Mouse (Mus musculus): ENCODE measurements around the gene Hnf4a.

Gene Hnf4a

DNA sequence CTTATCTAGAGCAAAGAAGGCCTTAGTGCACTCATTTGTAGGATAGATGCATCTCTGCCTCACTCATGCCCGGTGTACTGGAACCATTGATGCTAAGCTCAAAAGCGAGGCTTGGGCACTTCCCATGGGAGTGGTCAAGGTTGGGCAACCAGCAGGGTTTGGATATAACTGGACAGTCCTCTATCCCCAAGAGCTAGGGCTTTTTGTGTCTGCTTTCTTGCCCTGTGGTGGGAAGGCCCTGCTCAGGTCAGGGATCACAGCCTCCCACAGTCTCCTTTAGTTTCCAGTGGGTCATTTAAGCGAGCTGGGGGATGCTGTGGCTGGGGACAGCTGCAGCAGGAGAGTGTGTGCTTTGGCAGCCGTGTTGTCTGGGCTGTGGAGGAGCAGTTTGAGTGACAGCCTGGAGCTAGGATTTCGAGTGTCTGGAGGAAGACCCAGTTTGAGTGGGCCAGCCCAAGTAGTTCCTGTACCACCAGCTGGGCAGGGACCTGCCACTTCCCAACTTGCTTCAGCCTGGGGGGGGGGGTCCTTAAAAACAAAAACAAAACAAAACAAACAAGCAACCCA lies 16.8 kb upstream of the Hnf4a start:
- no peak for DNase-seq (ENCODE audit: inconsistent age in 2 of 2, low spot score in 1 of 2)

DNA sequence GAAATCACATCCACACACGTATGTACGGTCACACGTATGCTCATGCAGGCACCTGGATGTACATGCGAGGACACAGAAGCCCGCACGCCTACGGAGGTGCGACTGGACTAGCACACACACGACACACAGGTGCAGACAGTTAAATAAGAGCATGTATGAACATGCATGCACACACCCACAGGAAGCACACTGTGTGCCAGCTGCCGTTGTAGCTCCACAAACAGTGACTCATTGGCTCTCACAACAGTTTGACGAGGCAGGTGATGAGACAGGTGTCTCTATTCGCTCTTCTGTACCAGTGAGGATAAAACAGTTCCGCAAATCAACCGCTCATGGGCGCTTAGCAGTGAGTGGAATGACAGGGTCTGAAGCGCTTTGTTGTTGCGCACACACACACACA lies 16.0 kb upstream of the Hnf4a start:
- DNase-seq (ENCODE audit: inconsistent age in 2 of 2, low spot score in 1 of 2), result no peak

DNA sequence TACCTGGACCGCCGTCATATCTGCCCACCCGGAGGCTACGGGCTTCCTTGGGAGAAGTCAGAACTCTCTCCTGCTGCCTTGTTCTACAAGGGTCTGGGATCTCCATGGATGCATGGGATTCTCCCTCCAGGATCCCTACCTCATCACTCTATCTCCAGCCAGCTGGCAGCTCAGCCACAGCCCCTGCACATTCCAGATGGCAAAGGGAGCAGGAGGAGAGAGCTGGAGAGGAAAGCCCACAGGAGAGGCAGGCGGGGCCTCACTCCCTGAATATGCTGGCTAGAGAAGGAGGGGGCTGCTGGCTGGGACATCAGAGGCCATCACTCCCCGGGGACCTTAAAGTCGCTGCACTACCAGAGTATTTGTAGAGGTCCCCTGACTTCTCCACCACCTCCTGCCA lies 15.3 kb upstream of the Hnf4a start:
- no peak for DNase-seq (ENCODE audit: inconsistent age in 2 of 2, low spot score in 1 of 2)

DNA sequence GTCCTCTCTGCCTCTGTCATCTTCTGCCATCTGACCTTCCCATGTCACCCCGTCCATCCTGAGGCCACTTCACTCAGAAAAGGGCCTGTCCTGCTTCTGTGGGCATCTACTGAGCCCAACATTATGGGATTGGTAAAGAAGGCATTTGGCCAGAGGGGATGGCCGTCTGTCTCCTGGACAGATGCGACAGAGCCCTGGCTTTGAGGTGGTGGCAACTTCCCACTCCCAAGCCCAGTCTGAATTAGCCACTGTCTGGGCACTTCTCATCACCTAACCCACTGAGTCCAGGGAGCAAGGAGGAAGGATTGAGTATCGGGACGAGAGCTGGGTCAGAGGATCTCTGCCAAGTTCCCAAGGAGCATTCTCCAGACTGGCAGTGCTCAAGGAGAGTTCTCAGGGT lies 14.6 kb upstream of the Hnf4a start, which contains the start of gene R3hdml:
Gene R3hdml (plus strand): TSS at position 301 of the 400 bp plus-strand sequence.
- DNase-seq (ENCODE audit: inconsistent age in 2 of 2, low spot score in 1 of 2), result no peak

DNA sequence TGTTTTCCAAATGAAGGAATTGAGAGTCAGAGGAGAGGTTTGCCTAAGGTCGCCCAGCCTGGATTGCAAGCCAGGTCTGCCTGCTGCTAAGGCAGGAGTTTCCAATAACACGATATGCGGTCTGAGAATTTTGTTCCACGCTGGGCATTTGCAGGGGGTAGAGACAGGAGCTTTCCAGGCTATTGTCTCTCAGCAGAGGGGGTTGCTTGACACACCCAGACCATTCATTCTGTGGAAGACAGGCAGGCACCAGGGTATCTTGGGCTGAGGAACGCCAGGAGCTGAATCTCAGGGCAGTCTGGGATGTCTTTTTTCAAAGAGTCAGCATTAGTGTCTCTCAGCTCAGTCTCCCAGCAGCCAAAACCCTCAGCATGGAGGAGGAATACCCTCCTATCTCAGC lies 13.6 kb upstream of the Hnf4a start:
- no peak for DNase-seq (ENCODE audit: inconsistent age in 2 of 2, low spot score in 1 of 2)

DNA sequence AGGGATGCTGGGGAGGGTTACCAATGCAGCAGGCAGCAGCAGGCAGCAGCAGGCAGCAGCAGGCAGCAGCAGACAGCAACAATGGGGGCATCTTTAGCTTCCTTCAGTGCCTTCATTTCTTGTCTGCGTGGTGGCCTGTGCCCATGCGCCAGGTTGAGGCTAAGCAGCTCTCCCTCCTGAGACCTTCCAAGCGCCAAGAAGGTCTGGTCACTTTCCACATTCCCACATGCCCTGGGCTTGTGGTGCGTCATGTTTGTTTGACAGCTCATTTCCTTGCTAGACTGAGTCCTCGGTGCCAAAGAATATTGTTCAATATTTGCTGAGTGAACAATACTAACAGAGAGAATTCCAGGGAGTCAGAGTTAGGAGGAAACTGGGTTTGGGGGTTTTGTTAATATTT lies 12.6 kb upstream of the Hnf4a start:
- no peak for DNase-seq (ENCODE audit: inconsistent age in 2 of 2, low spot score in 1 of 2)

DNA sequence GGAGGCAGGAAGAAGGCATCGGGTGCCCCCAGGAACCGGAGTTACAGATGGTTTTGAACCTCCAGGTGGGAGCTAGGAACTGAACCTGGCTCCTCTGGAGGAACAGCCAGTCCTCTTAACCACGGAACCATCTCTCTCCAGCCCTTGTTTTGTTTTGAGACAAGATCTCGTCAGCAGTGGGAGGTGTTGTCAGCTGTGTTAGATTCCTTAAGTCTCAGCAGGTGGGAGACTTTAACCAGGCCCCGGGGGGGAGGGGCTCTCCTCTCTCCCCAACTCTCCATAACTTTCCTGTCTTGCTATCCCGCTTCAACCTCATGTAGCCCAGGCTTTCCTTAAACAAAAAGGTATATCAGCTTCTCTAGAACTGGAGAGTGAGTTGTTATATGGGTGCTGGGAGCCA lies 12.2 kb upstream of the Hnf4a start:
- no peak for DNase-seq (ENCODE audit: inconsistent age in 2 of 2, low spot score in 1 of 2)

DNA sequence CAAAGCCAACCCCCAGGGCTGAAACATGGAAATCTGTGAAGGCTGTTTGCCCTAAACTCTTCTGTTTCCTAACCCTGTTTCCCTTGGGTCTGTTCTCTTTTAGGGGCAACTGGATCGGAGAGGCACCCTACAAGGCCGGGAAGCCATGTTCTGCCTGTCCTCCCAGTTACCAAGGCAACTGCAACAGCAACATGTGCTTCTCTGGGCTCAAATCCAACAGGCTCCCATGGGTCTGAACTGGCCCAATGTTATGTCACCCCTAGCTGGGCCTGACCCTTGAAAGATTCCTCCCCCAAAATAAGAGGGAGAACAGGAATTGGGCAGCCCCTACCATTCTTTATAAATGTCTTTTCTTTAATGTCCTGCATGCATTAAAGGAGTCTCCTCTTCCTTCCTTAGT lies 4.4 kb upstream of the Hnf4a start:
- DNase-seq (ENCODE audit: inconsistent age in 2 of 2, low spot score in 1 of 2), result peak in 1 of 2 experiments; percentile 37

DNA sequence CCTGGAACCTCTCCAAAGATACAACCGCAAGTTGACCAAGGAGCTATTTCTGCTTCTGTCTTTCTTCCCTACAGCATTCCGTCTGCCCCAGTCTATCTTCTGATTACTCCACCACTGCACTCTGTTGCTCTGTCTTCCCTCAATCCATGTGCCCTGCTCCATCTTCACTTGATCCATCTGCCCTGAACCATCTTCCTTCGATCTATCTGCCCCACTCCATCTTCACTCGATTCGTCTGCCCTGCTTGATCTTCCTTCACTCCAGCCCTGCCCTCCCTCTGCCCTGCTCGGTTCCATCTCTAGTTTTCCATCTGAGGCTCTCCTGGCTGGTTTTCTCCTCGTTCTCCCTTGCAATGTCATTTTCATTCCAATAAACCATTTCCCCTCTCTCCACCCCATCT lies 3.4 kb upstream of the Hnf4a start:
- no peak for DNase-seq (ENCODE audit: inconsistent age in 2 of 2, low spot score in 1 of 2)

DNA sequence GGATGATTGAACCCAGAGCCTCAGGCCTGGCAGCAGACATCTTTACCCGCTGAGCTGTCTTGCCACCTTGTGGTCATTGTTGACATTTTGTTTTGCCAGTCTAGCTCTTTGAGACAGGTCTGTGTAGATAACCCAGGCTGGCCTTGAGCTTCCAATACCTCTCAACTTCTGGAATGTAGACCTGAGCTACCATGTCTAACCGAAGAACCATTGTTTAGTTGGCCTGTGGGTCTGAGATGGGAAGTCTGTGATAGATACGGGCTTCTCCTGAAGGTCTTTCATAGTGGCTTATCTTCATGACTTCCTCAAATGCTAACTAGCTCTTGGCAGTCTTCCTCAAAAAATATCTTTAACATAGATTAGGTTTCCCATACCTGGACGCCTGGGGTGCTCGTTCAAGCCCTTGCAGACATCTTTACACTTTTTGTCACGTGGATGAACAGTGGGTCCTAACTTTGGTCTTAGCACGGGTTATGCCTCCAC lies 19.2 kb downstream of the Hnf4a start:
- peak in 1 of 2 experiments; percentile 52 for DNase-seq (ENCODE audit: inconsistent age in 2 of 2, low spot score in 1 of 2)

DNA sequence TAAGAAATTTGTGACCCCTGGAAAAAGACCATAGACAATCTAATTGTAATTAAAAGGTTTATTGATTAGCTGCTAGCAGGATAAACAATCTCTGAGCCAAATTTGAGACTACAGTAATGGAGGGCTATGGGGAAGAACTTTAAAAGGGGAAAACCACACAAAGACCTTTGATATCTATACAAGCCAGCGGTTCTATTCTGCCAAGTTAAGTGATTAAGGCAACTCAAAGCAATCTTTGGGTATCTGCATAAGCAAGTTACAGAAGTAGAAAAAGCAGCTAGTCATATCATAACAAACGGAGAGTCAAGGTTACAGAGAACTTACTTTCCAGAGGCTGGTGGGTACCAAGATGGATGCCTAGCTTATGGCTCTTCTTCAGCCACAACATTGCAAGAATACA lies 20.9 kb downstream of the Hnf4a start:
- no peak for DNase-seq (ENCODE audit: inconsistent age in 2 of 2, low spot score in 1 of 2)

DNA sequence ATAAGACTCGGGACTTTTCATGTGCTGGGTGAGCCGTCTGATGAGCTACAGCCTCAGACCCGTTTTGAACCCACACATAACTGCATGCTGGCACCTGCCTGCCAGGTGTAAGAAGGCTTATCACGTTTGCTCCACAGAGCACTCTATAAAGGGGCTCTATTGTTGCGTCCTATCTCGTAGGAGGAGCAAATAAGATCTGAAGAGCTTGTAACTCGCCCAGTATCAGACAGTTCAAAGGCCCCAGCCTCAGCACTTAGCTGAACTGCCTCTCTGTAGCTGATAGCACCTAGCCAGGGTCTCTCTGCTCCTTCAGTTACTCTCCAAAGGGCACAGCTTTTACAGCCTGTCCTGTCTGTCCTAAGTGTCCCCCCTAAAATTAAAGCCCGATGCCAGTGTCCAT lies 23.8 kb downstream of the Hnf4a start:
- no peak for DNase-seq (ENCODE audit: inconsistent age in 2 of 2, low spot score in 1 of 2)

DNA sequence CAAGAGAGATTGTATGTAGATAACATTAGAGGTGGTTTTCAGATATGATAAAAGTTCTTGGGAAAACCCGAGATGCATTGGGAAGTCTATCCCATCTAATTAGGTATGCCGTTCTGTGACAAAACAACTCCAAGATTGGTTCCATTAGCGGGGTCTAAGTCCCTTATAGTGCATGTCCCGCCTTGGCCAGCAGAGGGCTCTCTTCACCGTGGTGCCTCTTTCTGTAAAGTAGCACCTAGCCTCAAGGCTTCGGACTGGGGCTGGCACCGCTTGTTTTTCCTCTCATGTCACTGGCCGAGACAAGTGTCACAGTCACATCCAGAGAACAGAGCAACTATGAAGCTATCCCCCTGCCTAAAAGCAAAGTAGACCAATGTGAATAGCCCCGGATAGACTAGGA lies 25.3 kb downstream of the Hnf4a start:
- DNase-seq (ENCODE audit: inconsistent age in 2 of 2, low spot score in 1 of 2), result peak; percentile 82 to 92

DNA sequence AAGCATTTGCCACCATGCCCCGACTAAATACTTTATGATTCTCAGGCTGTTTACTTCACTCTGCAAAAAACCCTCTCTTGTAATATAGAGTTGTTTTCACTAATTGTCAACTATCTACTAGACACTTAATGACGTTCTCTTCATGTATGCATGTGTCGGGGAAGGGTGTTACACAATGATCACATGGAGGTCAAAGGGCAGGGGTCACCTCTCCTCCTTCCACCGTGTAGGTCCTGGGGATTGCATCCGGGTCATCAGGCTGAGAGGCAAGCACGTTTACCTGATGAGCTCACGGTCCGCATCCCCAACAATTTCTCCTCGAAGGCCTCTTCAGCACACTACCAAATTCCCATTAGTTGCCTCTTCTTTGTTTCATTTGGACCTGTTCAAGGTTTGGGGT lies 26.6 kb downstream of the Hnf4a start:
- DNase-seq (ENCODE audit: inconsistent age in 2 of 2, low spot score in 1 of 2), result no peak

DNA sequence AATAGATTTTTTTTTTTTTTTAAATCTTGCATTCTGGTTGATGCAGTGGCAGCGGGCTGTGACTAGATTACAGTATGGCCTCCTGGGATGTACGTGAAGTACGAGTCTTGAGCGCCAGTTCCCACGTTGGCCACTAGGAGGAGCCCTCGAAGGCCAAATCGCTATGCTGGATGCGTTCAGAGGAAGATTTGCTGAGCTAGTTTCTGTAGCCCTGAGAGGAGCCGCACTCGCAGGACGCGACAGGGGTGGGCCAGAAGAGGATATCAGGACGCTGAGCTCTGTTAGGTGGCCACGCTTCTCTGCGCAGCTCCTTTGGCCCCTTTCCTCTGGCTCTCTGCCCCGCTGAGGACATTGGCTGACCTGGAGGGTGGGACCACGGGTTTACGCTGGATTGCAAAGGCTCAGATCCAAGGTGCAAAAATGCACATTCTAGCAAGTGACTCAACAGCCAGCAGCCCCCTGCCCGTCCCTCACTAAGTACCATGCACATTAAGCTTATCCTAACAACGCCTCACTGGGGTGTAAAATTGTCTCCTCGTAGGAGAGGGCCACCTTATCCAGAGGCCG lies 28.4 kb downstream of the Hnf4a start:
- peak; percentile 88 to 95 for DNase-seq (ENCODE audit: inconsistent age in 2 of 2, low spot score in 1 of 2)

DNA sequence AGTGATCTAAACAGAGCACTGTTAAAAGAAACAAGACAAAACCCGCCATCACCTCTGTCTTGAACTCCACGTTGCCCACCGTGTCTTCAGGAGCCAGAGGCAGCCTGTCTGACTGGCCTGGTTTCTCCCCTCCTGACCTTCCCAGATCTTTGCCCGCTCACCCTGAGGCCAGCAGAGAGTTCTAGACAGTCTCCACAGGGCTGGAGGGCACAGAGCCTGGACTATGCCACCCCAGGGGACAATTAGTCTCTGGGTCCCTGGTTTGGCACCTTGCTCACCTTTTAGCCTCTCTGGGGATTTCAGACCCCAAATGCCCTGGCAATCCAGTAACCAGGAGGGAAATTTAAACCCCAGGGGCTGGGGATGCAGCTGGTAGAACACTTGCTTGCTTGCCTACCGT lies 30.8 kb downstream of the Hnf4a start:
- DNase-seq (ENCODE audit: inconsistent age in 2 of 2, low spot score in 1 of 2), result no peak

DNA sequence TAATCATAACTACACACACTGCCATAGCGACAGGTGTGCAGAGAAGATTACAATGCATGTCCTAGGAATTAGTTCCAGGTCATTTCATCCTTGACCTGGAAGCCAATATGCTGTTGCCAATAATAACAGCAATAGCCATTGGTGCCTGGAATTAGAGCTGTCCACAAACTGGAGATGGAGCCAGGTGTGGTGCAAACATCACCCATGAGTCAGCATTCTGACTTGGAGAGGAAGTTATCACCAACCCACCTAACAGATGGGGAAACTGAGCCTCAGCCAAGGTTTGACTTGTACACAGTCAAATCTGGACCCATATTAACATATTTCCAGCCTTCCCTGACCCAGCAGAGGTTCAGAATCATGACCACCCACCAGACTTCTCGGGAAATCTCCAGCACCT lies 31.8 kb downstream of the Hnf4a start:
- no peak for DNase-seq (ENCODE audit: inconsistent age in 2 of 2, low spot score in 1 of 2)

DNA sequence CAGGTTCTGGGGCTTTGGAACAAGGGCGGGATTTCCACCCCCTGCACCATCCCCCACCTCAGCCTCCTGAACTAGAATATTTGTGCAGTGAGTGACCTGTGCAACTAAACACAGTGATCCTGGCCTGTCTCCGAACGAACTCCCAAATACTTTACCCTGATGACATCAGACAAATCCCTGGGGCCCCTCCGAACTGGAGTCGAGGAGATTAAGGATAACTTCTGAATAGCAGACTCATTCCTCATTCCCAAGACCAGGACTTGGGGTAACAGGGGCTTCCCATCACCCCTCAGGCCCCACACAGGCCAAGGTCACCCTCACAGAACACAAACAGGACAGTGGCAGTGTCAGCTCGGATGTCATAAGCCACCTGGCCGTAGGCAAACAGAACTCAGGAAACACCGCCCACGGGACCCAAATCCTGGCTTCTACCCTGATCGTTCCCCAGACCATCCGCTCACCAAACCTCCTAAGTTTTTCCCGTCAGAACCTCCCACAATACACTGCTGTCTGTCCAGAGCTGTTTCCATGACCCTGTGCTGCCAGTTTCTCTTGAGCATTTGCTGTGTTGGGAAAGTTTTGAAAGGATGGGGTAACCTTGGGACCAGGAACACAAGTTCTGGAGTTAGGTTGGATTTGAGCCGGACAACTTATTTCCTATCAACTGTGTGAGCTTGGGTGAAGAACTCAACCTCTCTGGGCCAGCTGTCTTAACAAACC lies 32.9 kb downstream of the Hnf4a start:
- DNase-seq (ENCODE audit: inconsistent age in 2 of 2, low spot score in 1 of 2), result no peak

DNA sequence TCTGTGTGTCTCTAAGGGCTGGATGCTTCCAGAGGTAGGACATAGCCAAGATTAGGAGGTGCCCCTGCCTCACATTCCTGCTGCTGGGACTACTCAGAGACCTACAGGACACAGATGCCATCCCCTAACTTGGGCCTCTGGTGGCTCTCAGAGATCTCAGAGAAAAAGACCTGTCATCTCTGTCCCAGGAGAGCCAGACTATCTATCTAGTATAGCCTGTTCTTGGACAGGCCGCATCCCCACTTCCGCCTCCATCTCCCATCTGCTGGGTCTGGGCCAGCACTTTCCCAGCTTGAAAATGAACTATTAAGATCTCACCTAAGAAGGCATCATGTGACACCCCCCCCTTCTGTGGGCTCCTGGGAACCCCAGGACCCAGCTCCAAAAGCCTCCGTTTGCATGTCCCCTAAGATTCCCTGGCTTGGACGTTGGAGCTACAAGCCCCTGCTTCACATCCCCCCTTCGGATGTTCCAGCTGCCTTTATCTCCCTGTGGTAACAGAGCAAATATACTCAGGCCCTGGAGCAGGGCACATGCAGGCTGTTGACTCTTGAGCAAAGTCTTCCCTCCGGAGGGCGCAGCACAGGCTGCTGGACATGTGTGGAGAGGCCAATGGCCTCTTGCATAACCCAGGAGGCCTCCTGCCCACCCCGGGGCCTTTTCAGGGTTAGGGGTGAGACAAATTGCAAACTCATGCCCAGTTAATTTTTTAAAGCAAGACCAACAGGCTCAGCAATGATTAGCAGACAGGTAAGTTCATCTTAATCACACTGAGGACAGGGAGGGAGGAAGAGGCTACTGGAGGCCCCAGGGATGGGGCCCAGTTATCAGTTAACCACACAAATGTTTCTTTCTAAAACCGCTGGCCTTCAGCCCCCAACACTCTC lies 33.9 kb downstream of the Hnf4a start:
- no peak for DNase-seq (ENCODE audit: inconsistent age in 2 of 2, low spot score in 1 of 2)

DNA sequence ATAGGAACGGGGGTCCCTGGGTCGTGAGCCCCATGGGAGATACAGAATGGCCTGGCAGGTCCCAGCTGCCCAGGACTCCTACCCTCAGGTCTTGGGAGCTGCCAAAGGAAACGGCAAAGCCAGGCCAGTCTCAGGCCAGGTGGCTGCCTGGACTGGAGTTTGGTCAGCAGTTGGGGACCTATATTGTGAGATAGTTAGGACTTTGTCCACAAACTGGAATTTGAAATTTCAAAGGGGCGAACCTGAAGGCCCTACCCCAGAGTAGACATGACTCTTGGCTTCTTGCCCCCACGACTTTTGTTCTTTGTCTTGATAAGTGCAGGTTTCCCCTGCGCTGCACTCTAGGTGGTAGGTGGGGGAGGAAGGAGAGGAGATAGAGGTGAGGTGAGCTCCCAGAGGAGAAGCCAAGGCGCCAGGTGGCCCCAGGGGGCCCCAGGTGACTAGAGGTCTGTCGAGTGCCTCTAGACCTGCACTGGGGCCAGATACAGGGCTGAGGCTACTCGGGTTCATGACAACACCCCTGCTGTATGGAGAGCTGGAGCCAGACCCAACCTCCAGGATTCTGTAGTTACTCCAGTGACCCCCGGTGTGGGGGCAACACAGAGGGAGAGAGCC lies 35.1 kb downstream of the Hnf4a start:
- DNase-seq (ENCODE audit: inconsistent age in 2 of 2, low spot score in 1 of 2), result no peak

DNA sequence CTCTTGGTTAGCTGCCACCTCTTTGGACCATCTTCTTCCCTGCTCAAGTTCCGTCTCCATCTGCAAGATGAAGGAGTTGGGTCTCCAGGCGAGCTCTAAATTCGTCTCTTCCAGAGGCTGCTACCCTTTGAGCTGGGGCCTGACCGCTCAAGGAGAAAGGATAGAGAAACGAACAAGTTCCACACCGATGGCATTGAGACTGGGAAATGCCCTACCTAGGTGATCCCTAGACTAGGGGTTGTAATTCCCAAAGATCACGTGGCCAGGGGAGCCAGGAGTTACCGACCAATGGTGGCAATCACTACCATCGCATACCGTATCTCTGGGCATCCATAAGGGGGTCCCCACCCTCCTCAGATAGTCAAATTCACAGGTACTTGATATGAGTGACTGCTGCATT lies 36.1 kb downstream of the Hnf4a start:
- no peak for DNase-seq (ENCODE audit: inconsistent age in 2 of 2, low spot score in 1 of 2)

Data from adrenal gland, adult (tissue).